Mouse (Mus musculus): ENCODE measurements at regions not wholly inside any gene's neighbourhood (a gene's known extent, or its start where the extent isn't known, plus 50 kb on each side); places are given as distances from the start of the nearest gene placed in this dataset.

DNA sequence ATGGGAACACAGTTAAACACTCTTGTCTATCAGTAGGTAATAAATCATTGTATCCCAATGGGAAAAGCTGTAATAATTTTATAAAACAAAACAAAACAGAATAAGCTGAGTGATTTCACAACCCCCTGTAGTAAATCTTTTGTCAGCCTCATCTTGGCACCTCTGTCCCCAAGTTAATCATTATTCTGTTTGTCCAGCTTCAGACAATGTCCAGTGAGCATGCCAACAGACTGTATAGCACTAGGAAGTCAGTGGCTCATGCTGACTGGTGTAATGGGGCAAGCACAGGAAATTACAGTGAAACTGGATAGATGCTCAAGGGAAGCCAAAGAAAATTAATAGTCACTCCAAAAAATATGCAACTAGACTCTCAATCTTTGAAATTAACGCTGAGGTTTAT, 885.9 kb downstream of the Poteg start:
- DNase-seq (ENCODE audit: low spot score) (no peak), ATAC-seq (ENCODE audit: low FRiP score) (no peak)
- Histone ChIP-seq H3K4me2 (replicated peaks; ENCODE audit: low read depth, low read length) (no peak overlapping the region), H3K4me1 (replicated peaks; ENCODE audit: control insufficient read depth, insufficient read depth, low read length) (no peaks in the 10 kb centered on the region), H3K9me3 (ENCODE audit: control insufficient read depth, low read length) (no peaks in the 10 kb centered on the region), H3K27ac (ENCODE audit: low read depth, low read length) (no peak overlapping the region), H3K36me3 (ENCODE audit: control insufficient read depth, insufficient read depth, low read length) (no peaks in the 10 kb centered on the region), H3K27me3 (ENCODE audit: control insufficient read depth, insufficient read depth, low read length) (no peaks in the 10 kb centered on the region), H3K4me3 (ENCODE audit: low read depth, low read length) (no peak overlapping the region), H3K9ac (ENCODE audit: low read depth, low read length) (no peak overlapping the region)
- WGBS, result 95% methylated on average over 1 of the region's 1 CpGs

DNA sequence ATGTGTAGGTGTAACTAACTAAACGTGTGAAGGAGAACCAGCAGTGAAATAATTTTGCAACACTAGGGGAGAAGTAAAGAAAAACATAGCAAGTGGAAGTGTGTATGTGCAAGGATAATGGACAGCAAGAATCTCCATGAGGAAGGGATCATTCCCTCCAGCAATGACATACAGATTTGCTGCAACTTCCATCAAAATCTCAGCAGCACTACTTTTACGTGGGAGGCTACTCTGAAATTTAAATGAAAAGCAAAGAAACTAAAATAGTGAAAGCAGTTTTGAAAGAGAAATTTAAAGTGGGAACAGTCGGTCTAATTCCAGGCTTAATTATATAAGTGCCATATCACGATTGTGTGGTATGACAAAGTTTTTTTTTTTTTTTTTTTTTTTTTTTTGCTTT, 890.0 kb downstream of the Poteg start:
- Histone ChIP-seq H3K27ac (ENCODE audit: low read depth, low read length) (no peak overlapping the region), H3K9ac (ENCODE audit: low read depth, low read length) (no peak overlapping the region), H3K4me2 (replicated peaks; ENCODE audit: low read depth, low read length) (no peak overlapping the region), H3K4me3 (ENCODE audit: low read depth, low read length) (no peak overlapping the region), H3K9me3 (ENCODE audit: control insufficient read depth, low read length) (no peaks in the 10 kb centered on the region), H3K36me3 (ENCODE audit: control insufficient read depth, insufficient read depth, low read length) (no peaks in the 10 kb centered on the region), H3K27me3 (ENCODE audit: control insufficient read depth, insufficient read depth, low read length) (no peaks in the 10 kb centered on the region), H3K4me1 (replicated peaks; ENCODE audit: control insufficient read depth, insufficient read depth, low read length) (no peaks in the 10 kb centered on the region)
- 85% methylated on average over 4 of the region's 4 CpGs for WGBS
- DNase-seq (ENCODE audit: low spot score), result no peak
- no peak for ATAC-seq (ENCODE audit: low FRiP score)

DNA sequence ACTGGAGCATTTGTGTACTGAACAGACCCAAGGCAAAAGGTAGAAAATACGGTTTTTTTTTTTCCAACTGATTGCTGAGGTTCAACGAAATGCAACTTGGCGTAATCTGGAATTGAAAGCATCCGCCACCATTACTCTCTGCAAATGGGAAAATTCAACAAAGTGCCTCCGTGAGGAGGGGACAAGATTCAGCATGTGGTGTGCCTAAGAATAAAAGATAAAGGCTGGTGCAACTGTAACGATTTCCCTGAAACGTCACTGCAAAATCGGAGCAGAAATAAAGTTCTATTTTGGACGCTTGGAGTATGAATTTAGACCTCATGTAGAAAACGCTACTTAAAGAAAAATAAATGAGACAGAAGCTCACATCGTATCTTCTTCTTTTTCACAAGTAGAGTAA, 893.8 kb downstream of the Poteg start:
- 90% methylated on average over 11 of the region's 11 CpGs for WGBS
- Histone ChIP-seq H3K27me3 (ENCODE audit: control insufficient read depth, insufficient read depth, low read length) (no peaks in the 10 kb centered on the region), H3K9ac (ENCODE audit: low read depth, low read length) (no peak overlapping the region), H3K27ac (ENCODE audit: low read depth, low read length) (no peak overlapping the region), H3K4me1 (replicated peaks; ENCODE audit: control insufficient read depth, insufficient read depth, low read length) (no peaks in the 10 kb centered on the region), H3K9me3 (ENCODE audit: control insufficient read depth, low read length) (no peaks in the 10 kb centered on the region), H3K4me2 (replicated peaks; ENCODE audit: low read depth, low read length) (no peak overlapping the region), H3K4me3 (ENCODE audit: low read depth, low read length) (no peak overlapping the region), H3K36me3 (ENCODE audit: control insufficient read depth, insufficient read depth, low read length) (no peaks in the 10 kb centered on the region)
- DNase-seq (ENCODE audit: low spot score) (no peak), ATAC-seq (ENCODE audit: low FRiP score) (no peak)

DNA sequence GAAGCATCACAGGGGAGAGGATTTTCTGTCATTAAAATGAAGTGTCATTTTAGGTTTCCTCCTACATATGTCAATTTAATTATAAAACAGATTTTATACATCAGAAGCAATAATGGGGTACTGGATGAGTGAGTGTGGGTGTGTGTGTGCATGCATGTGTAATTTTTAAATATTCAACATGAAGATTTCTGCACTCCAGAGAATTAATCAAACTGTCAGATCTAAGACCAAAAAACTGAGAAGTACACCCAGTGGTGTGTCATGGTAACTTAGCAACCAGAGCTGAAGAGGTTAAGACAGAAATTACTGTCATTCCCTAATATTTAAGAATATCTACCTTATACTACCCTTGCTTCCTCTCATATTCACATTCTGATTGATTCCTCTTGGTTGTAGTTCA, 919.0 kb downstream of the Poteg start:
- Histone ChIP-seq H3K36me3 (ENCODE audit: control insufficient read depth, insufficient read depth, low read length) (no peaks in the 10 kb centered on the region), H3K4me2 (replicated peaks; ENCODE audit: low read depth, low read length) (no peak overlapping the region), H3K9me3 (ENCODE audit: control insufficient read depth, low read length) (no peaks in the 10 kb centered on the region), H3K9ac (ENCODE audit: low read depth, low read length) (no peak overlapping the region), H3K27me3 (ENCODE audit: control insufficient read depth, insufficient read depth, low read length) (no peaks in the 10 kb centered on the region), H3K4me1 (replicated peaks; ENCODE audit: control insufficient read depth, insufficient read depth, low read length) (no peaks in the 10 kb centered on the region), H3K4me3 (ENCODE audit: low read depth, low read length) (no peak overlapping the region), H3K27ac (ENCODE audit: low read depth, low read length) (no peak overlapping the region)
- ATAC-seq (ENCODE audit: low FRiP score) (no peak), DNase-seq (ENCODE audit: low spot score) (no peak)

DNA sequence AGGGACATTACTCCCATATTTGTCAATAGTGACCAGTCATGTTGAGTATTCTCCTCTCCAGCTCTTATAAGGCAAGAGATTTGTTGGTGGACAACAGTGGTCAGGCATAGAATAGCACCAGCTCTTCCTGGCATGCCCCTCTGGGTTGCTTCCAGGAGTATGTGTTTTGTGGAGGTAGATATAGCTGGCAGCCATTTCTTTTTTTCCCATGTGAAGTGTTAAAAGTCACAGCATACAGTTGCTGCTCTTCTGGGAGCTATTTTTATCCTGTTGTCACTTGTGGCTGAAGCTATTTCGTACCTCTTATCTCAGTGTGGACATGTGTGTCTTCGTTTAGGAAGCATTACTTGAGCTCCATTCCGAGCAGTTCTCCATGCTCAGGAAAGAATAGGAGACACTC, 919.9 kb downstream of the Poteg start:
- H3K9ac ChIP-seq (ENCODE audit: low read depth, low read length), result no peak overlapping the region
- H3K27me3 ChIP-seq (ENCODE audit: control insufficient read depth, insufficient read depth, low read length), result no peaks in the 10 kb centered on the region
- H3K36me3 ChIP-seq (ENCODE audit: control insufficient read depth, insufficient read depth, low read length), result no peaks in the 10 kb centered on the region
- 89% methylated on average over 3 of the region's 3 CpGs for WGBS
- H3K4me1 ChIP-seq (replicated peaks; ENCODE audit: control insufficient read depth, insufficient read depth, low read length), result no peaks in the 10 kb centered on the region
- no peak overlapping the region for H3K4me3 ChIP-seq (ENCODE audit: low read depth, low read length)
- no peaks in the 10 kb centered on the region for H3K9me3 ChIP-seq (ENCODE audit: control insufficient read depth, low read length)
- H3K27ac ChIP-seq (ENCODE audit: low read depth, low read length), result no peak overlapping the region
- DNase-seq (ENCODE audit: low spot score), result no peak
- ATAC-seq (ENCODE audit: low FRiP score), result no peak
- no peak overlapping the region for H3K4me2 ChIP-seq (replicated peaks; ENCODE audit: low read depth, low read length)

DNA sequence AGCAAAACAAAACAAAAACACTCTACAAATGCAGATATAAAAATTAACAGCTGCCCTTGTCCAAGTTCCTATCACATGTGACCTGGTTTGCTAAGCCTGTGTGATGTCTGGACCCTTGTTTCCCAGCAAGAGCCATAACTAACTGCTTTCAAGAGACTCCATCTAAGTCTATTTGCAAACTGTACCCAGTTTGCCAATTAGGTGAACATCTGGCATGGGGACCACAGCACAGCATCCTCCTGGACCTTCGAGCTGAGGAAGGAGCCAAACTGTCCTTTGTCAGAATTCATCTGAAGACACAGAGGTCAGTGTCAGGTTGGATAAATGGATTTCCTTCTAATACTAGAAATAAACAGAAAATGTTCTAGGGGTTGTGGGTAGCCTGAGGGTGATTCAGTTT, 924.3 kb downstream of the Poteg start:
- H3K27me3 ChIP-seq (ENCODE audit: control insufficient read depth, insufficient read depth, low read length), result no peaks in the 10 kb centered on the region
- H3K36me3 ChIP-seq (ENCODE audit: control insufficient read depth, insufficient read depth, low read length), result no peaks in the 10 kb centered on the region
- H3K4me2 ChIP-seq (replicated peaks; ENCODE audit: low read depth, low read length), result no peak overlapping the region
- no peaks in the 10 kb centered on the region for H3K9me3 ChIP-seq (ENCODE audit: control insufficient read depth, low read length)
- no peaks in the 10 kb centered on the region for H3K4me1 ChIP-seq (replicated peaks; ENCODE audit: control insufficient read depth, insufficient read depth, low read length)
- WGBS, result 79% methylated on average over 1 of the region's 1 CpGs
- no peak for DNase-seq (ENCODE audit: low spot score)
- H3K27ac ChIP-seq (ENCODE audit: low read depth, low read length), result no peak overlapping the region
- H3K4me3 ChIP-seq (ENCODE audit: low read depth, low read length), result no peak overlapping the region
- ATAC-seq (ENCODE audit: low FRiP score), result no peak
- no peak overlapping the region for H3K9ac ChIP-seq (ENCODE audit: low read depth, low read length)

DNA sequence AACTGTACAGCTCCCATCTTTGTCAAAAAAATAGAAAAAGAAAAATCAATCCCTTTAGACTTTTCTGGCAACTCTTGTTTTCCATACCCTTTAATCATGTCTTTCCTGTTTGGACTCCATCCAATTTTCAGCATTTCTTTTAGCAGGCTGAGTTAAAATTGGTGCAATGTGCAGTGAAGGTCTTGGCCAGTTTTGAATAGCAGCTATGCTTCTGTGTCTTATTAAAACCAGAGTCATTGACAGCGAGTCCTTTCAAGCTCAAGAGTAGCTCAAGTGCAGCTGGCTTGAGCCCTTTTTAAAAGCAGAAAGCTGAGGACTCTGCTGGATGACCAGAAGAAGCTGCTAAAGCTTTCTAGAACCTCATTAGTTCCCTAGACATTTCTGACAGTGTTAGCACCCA, 952.7 kb downstream of the Poteg start:
- H3K4me1 ChIP-seq (replicated peaks; ENCODE audit: control insufficient read depth, insufficient read depth, low read length), result no peaks in the 10 kb centered on the region
- H3K9me3 ChIP-seq (ENCODE audit: control insufficient read depth, low read length), result no peaks in the 10 kb centered on the region
- no peak overlapping the region for H3K4me2 ChIP-seq (replicated peaks; ENCODE audit: low read depth, low read length)
- no peaks in the 10 kb centered on the region for H3K27me3 ChIP-seq (ENCODE audit: control insufficient read depth, insufficient read depth, low read length)
- H3K36me3 ChIP-seq (ENCODE audit: control insufficient read depth, insufficient read depth, low read length), result no peaks in the 10 kb centered on the region
- ATAC-seq (ENCODE audit: low FRiP score), result no peak
- no peak for DNase-seq (ENCODE audit: low spot score)
- no peak overlapping the region for H3K4me3 ChIP-seq (ENCODE audit: low read depth, low read length)
- WGBS, result 85% methylated on average over 1 of the region's 1 CpGs
- H3K9ac ChIP-seq (ENCODE audit: low read depth, low read length), result no peak overlapping the region
- H3K27ac ChIP-seq (ENCODE audit: low read depth, low read length), result no peak overlapping the region

DNA sequence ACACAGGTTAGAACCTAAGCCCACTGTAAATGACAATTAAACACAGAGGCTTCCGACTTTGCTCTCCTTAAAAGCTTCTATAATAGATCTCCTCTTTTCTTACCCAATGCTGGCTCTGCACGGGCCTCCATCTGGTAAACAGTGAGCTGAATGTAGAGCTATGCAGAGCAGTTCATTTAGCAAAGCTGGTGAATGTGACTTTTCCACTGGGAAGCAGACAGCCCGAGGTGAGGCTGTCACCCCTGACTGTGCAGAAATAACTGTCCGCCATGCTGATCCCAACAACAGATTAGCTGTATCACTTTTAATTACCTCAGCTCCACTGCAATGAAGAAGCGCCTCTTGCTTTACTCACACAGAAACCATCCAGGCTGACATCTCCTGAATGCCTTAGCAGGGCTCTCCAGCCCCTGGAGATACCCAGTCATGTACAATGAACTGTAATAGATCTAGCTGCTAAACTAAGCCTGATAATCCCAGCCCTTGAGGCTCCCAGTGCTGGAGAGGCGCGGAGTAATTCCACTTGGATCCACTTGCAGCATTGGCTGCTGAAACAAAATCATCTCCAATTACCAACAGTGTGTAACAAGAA, 980.2 kb downstream of the Poteg start:
- Histone ChIP-seq H3K9ac (ENCODE audit: low read depth, low read length) (no peak overlapping the region), H3K4me2 (replicated peaks; ENCODE audit: low read depth, low read length) (no peak overlapping the region), H3K4me3 (ENCODE audit: low read depth, low read length) (no peak overlapping the region), H3K36me3 (ENCODE audit: control insufficient read depth, insufficient read depth, low read length) (no peaks in the 10 kb centered on the region), H3K9me3 (ENCODE audit: control insufficient read depth, low read length) (no peaks in the 10 kb centered on the region), H3K27me3 (ENCODE audit: control insufficient read depth, insufficient read depth, low read length) (no peaks in the 10 kb centered on the region), H3K27ac (ENCODE audit: low read depth, low read length) (no peak overlapping the region), H3K4me1 (replicated peaks; ENCODE audit: control insufficient read depth, insufficient read depth, low read length) (no peaks in the 10 kb centered on the region)
- DNase-seq (ENCODE audit: low spot score) (peak; percentile 1), ATAC-seq (ENCODE audit: low FRiP score) (peak; percentile 56; the same call in 1 of the 2 replicates)
- WGBS, result 74% methylated on average over 7 of the region's 7 CpGs

DNA sequence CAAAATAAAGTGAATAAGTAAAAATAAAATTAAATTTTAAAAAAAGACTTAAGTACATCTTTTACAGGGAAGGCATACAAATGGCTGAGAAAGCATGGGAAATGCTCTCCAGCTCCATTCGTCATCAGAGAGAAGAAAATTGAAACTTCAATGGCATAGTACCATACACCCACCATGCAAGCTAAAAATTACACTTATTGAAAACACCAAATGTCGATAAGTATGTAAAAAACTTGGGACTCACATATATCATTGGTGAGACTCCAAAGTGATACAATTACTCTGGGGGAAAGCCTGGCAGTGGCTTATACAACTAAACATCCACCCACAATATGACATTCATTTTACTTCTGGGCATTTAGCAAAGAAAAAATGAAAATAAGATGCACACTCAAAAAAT, 1025.7 kb downstream of the Poteg start:
- Histone ChIP-seq H3K9me3 (ENCODE audit: control insufficient read depth, low read length) (no peaks in the 10 kb centered on the region), H3K9ac (ENCODE audit: low read depth, low read length) (no peak overlapping the region), H3K27ac (ENCODE audit: low read depth, low read length) (no peak overlapping the region), H3K4me2 (replicated peaks; ENCODE audit: low read depth, low read length) (no peak overlapping the region), H3K4me1 (replicated peaks; ENCODE audit: control insufficient read depth, insufficient read depth, low read length) (no peaks in the 10 kb centered on the region), H3K27me3 (ENCODE audit: control insufficient read depth, insufficient read depth, low read length) (no peaks in the 10 kb centered on the region), H3K4me3 (ENCODE audit: low read depth, low read length) (no peak overlapping the region), H3K36me3 (ENCODE audit: control insufficient read depth, insufficient read depth, low read length) (no peaks in the 10 kb centered on the region)
- DNase-seq (ENCODE audit: low spot score) (no peak), ATAC-seq (ENCODE audit: low FRiP score) (no peak)
- WGBS, result 85% methylated on average over 2 of the region's 2 CpGs
